Mouse (Mus musculus): ENCODE results near the gene Rasip1. TPM values are rescaled to one million over a fixed set of nuclear protein-coding genes. Genes with fewer than 3 reads are reported as not detected.
"Not testable (repeated sequence)": the region's sequence is repeated elsewhere in the genome, so short reads cannot be mapped to it uniquely, and the experiment has no call there.

Rasip1 gene
- total RNA-seq, 2 experiments from 2014 or later, result 35.6 to 37.9 TPM

DNA sequence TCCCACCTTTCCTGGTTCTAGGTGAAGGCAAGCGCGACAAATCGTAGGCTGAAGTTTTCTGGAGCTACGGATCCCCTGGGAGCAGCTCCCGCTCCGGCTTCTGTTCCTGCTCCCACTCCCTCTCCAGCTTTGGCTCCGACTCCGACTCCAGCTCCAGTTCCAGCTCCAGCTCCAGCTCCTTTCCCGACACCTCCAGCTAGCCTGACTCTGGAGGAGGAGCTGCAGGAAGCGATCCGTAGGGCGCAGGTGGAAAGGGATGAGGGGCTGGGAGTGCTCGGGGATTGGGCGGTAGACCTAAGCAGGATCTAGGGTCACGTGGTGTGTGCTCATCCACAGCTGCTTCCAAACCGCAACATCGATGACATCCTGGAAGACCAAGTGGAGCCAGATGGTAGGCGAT is 16.9 kb downstream of the Rasip1 start:
- peak; percentile 56 for DNase-seq

DNA sequence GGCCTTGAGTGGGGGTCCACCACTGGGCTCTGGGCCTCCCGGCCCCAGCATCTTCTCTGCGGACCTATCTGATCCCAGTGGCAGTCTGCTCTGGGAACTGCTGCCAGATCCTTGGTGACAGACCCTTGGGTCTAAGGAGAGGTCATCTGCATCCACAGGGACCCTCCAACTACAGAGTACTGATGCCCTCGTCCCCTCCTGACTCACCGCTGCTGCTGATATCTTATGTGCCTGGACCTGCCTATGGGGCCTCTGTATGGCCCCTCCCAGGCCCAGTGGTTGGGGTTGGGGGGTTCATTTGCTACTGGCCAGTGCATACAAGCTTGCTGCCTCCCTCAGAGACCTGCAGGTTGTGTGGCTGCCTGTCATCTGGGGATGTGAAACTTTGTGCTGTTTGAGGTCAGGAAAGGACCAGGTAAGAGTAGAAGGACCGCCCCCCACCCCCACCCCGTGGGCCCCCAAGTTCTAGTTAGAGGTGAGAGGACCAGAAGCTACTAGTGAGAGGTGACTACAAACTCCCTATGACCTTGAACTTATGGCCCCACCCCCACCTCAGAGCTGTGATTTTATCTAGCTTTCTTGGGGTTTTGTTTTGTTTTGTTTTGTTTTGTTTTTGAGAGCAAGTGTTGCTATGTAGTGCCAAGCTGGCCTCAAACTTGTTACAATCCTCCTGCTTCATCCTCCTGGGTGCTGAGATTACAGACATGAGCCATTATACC is 17.7 kb downstream of the Rasip1 start:
- no peak for DNase-seq

DNA sequence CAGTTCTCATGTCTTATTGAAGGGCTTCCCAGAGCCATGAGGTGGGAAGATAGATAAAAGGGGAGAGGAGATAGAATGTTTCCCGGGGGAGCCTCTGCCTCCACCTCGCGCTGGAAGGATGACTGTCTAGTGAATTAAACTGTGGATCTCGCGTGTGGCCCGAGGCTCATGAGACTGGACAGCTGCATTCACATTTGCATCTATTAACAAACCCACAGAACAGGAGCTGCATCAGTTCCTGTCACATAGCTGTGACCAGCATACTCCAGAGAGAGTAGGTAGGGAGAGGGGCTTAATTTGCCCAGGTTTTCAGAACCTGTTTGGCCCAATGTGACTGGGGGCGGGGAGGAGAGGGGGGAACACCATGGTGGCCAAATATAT is 18.3 kb downstream of the Rasip1 start:
- DNase-seq, result no peak

GRCm38 (mm10) chr7:45646671-45647070 is 19.4 kb downstream of the Rasip1 start:
- DNase-seq, result no peak

DNA sequence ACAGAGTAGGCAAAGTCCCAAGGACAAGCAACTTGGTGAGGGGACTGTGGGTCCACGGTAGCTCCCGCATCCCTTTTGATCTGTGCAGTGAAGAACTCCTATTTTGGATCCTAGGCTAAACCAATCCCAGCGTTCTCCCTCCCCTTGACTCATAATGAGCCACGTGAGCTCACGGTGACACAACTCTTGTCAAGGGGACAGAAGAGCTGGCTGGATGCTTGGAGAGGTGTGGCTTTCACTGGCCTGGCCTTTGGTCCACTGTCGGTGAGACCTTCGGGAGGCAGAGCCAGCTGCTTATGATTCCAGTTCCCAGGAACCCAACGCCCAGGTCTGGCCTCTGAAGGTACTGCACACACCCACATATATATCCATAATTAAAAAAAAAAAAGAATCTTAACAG is 22.1 kb downstream of the Rasip1 start:
- peak; percentile 66 for DNase-seq

GRCm38 (mm10) chr7:45650484-45650883 is 23.2 kb downstream of the Rasip1 start:
- not testable (repeated sequence) for DNase-seq

DNA sequence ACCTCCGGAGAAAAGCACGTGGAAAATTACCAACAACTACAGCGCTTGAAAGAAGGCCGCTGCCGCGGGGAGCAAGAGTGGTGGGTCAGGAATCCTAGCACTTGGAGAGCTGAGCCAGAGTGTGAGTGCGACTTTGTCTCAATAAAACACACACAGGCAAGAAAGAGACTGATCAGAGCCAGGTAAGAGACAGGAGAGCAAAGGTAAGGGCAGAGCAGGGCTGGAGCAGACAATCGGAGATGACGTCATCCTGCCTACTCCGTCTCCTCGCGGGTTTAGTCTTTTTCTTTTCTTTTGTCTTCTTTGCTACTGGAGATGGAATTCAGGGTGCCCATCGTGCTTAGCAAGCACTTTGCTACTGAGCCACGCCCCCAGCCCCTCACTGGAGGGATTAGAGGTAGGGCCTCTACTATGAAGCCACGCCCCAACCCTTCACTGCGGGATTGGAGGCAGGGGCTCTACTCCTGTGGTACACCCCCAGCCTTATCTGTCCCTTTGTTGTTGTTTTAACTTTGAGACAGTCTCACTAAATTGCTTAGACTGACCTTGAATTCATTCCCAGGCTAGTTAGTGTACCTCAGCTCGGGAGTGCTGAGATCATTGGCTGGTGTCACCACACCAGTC is 27.2 kb downstream of the Rasip1 start:
- no peak for DNase-seq

DNA sequence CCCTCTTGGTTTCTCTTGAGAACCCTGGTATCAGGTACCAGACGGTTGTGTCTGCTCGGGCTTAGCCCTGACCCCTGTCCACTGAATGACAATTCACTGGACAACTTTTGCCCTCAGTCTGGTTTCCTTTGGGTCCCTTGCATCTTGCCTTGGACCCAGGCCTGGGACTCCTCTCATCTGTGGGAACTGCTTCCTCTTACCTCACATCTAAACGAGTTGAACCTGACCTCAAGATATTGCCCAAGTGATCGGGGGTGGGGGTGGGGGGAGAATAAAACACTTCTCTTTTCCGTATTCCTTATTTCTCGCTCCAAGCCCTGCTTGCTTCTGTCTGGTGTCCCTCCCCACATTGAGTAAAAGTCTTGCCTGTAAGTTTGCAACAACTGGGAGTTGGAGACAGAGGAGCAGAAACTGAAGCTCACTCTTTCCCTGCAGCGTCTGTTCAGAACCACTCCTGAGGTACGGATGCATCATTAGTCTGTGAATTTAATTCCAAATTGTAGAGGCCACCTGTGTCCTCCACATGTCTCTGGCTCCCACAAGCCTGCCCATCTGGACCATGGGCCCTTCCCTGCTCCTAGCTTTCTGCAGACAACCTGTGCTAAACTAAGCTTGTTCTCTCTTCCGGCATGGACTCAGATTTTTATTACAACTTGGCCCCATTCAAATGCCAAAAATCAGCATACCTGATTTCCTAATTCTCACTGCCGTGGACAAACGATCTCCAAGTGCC is 33.6 kb downstream of the Rasip1 start:
- no peak for DNase-seq

DNA sequence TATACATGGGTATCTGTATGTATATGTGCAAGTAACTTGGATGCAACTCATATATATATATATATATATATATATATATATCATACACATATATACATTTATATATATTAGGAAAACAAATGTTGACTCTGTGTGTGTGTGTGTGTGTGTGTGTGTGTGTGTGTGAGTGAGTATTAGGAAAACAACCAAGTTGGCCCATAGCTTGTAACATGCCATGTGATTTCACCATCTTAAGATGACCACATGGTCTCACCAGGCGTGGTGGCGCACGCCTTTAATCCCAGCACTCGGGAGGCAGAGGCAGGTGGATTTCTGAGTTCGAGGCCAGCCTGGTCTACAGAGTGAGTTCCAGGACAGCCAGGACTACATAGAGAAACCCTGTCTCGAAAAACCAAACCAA is 34.4 kb downstream of the Rasip1 start:
- DNase-seq, result not testable (repeated sequence)

- no peak for DNase-seq
Observed at GRCm38 (mm10) chr7:45665303-45666138, 38.2 kb downstream of the Rasip1 start.

DNA sequence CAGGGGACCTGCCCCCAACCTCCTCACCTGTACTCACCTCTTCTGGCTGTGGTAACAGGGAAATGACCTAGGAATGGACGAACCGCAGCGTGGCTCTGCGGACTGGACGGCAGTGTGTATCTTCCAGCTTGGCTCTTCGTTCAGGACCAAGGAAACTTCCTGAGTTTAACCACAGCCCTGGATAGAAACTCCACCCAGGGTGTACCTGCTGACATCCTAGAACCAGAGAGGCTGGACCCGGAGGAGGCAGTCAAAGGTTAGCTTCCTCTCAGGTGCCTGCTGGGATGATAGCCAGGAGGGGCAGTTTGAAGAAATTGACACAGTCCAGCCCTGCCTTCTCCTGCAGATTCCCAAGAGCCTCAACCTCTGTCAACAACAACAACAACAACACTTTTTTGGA is 38.9 kb downstream of the Rasip1 start, which contains the start of gene Fut2:
Gene Fut2 (minus strand): TSS at position 234 of the 400 bp plus-strand sequence.
- DNase-seq, result no peak

DNA sequence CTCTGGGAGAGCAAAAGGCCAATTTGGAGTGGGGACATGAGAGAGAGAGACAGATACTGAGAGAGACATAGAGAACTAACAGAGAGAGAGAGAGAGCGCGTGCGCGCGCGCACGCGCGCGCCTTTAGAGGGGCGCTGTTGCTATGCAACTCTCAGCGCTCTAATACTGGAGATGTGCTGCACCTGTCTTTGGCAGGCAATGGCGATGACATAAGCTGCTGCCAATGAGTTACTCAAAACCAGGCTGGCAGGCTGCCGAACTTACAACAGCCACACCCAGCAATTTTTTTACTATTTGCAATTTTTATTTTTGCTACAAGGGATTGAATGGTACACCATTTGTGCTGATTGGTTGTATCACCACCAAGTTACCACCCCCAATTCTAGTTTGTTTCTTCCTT is 40.5 kb downstream of the Rasip1 start:
- DNase-seq, result no peak

DNA sequence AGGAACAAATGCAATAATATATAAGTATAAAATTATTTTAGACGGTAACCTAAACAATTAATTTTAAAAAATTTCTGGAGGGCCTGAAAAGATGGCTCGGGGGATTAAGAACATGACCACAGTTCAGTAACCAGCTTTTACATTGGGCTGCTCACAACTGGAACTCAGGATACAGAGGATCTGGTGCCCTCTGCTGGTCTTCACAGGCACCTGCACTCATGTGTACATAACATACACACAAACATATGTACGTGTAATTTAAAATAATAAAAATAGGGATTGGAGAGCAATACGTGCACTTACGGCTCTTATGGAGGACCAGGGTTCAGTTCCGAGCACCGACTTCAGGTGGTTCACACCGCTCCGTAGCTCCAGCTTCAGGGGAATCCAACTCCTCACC is 41.6 kb downstream of the Rasip1 start:
- no peak for DNase-seq

DNA sequence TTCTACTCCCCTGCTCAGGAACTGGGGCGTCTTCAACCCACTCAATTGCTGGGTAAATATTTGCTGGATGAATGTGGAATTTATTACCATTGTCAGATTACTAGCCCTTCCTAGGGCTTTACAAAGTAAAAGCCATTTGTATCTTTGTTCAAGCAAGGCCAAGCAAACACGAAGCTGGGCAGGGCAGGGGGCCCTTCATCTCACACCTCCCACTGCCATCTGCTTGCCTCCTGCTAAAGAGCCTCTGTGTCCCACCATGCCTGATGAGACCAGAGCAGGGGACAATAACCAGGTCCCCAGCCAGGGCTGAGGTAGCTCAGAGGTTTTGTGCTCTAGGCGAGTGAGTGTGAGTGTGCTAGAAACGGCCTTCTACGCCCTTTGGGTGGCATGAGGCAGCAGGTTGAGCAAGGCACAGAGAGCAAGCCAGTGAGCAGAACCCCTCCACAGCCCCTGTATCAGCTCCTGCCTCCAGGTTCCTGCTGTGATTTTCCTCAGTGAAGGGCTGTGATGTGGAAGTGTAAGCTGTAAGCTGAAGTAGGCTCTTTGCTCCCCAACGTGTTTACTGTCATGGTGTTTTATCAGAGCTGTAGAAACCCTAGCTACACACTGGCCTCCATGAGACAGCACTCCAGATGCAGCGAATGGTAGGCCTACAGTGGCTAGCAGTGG is 50.5 kb downstream of the Rasip1 start:
- no peak for DNase-seq

GRCm38 (mm10) chr7:45678513-45678912 is 51.2 kb downstream of the Rasip1 start:
- DNase-seq, result peak; percentile 59

DNA sequence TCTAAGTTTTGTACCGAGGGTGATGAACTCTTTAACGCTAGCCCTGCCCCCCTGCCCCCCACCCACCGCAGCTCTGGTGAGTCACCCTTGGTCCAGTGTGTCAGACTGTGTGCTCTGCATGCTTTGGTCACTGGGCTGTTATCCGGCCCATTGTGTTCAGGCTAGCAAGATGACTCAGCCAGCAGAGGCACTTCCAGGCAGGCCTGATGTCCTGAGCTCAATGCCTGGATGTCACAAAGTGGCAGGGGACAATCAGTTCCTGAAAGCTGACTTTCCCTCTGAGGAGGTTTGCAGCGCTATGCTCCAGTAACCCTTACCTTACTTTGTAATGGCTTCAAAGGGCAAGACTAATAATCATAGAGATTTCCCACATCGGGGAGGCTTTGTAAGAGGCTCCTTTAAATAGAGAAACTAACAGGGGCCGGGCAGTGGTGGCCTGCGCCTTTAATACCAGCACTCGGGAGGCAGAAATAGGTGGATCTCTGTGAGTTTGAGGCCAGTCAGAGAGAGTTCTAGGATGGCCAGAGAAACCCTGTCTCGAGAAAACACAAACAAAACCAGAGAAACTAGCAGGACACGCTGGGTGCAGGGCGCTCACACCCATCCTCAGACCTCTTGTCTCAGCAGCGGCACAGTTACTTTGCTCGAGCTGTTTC is 52.8 kb downstream of the Rasip1 start:
- DNase-seq, result peak; percentile 66

GRCm38 (mm10) chr7:45681046-45681736 is 53.9 kb downstream of the Rasip1 start:
- no peak for DNase-seq

GRCm38 (mm10) chr7:45682144-45683126 is 55.1 kb downstream of the Rasip1 start:
- DNase-seq, result peak; percentile 92

DNA sequence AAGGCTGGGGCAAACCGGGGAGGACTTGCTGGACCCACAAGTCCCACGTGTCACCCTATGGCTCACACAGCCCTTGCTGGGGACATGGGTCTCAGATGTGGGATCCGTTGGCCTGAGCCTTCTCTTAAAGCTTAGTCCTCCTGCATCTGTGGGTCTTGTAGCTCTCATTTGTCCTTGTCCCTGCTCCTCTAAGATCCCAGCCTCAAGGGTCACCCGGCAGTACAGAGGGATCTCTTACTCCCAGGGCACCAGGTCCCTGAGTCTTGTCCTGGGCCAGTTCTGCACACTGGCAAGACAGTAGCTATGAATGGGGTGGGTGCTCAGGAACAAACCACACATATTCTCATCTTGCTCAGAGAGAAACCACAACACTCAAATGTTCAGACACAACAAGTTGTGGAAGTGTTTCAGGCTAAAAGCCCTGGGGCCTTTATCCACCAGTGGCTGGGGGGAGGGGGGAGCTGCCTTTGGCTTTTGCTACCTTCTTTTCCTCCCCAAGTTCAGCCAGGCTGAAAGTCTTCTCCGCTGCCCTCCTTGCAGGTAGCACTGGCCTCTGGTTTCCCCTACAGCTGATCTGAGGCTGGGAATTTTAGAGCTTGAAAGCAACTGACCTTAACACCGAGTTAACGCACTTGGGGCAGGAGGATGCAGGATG is 56.2 kb downstream of the Rasip1 start, which contains the start of gene Ntn5:
Gene Ntn5 (plus strand): TSS at position 627 of the 655 bp plus-strand sequence.
- no peak for DNase-seq

Data from adrenal gland, postnatal 10 days (tissue).